Mouse (Mus musculus) CH12.LX (cell line): Measurements from ENCODE around the gene Tbrg1. TPM values are rescaled to one million over a fixed set of nuclear protein-coding genes. Genes with fewer than 3 reads are reported as not detected.

ENCODE experiments used
- DNase-seq: peaks from one replicate; pipeline ENCODE4 v3.0.0-alpha.2; 2013; ENCODE audit errors: extremely low read depth
- H3K27ac ChIP-seq: 2 replicates; pipeline ENCODE4 v1.5.1; 2012; ENCODE audit warnings: low read depth, mild to moderate bottlenecking, control low read depth, moderate library complexity; ENCODE audit not compliant: insufficient read depth
- H3K27me3 ChIP-seq: replicated peaks from 2 replicates; pipeline ENCODE3; 2012; ENCODE audit warnings: inconsistent platforms
- H3K36me3 ChIP-seq, 2 experiments: replicated peaks in 1 of 2; 2 replicates each; pipeline versions ENCODE3 to v1.6.1; 2012; ENCODE audit warnings: inconsistent platforms in 1 of 2, low read length in 1 of 2, mild to moderate bottlenecking in 1 of 2, mixed read lengths in 1 of 2, moderate library complexity in 1 of 2; ENCODE audit not compliant: control insufficient read depth in 1 of 2, insufficient read depth in 1 of 2
- H3K4me1 ChIP-seq, 2 experiments: 2 replicates each; pipeline ENCODE4 v1.6.1; 2012; ENCODE audit warnings: inconsistent platforms in 1 of 2, moderate library complexity in 1 of 2; ENCODE audit not compliant: insufficient read depth in 2 of 2, control insufficient read depth in 1 of 2
- H3K4me2 ChIP-seq: 2 replicates; pipeline ENCODE4 v1.6.1; 2012; ENCODE audit warnings: low read depth, mild to moderate bottlenecking, control low read depth; ENCODE audit not compliant: poor library complexity, insufficient read depth, severe bottlenecking
- H3K4me3 ChIP-seq, 3 experiments: fragments of 150-350 bp in 1 of 3; sonication (generic) in 1 of 3; replicated peaks in 1 of 3; 2 replicates each; pipeline versions ENCODE3 to v1.5.1; 2011 to 2012; ENCODE audit warnings: low read depth in 2 of 3, low read length in 2 of 3, mild to moderate bottlenecking in 2 of 3, moderate library complexity in 2 of 3, control low read depth in 1 of 3, improper control_type of control experiment in 1 of 3, inconsistent platforms in 1 of 3, mixed read lengths in 1 of 3; ENCODE audit not compliant: poor library complexity in 1 of 3
- H3K79me2 ChIP-seq: replicated peaks from 2 replicates; pipeline ENCODE4 v1.6.1; 2012; ENCODE audit warnings: mild to moderate bottlenecking, moderate library complexity; ENCODE audit not compliant: control insufficient read depth, poor library complexity, insufficient read depth, severe bottlenecking; ENCODE audit errors: extremely low read depth
- H3K9ac ChIP-seq: 2 replicates; pipeline ENCODE4 v1.6.1; 2012; ENCODE audit warnings: low read depth, mild to moderate bottlenecking, control low read depth, moderate library complexity; ENCODE audit not compliant: insufficient read depth
- H3K9me3 ChIP-seq: replicated peaks from 2 replicates; pipeline ENCODE3; 2012; ENCODE audit warnings: low read length, inconsistent platforms, mixed read lengths
- BHLHE40 ChIP-seq: IDR thresholded peaks from 2 replicates; pipeline ENCODE4 v1.6.1; 2011; ENCODE audit warnings: mild to moderate bottlenecking, low read depth, low read length, improper control_type of control experiment
- CHD1 ChIP-seq: IDR thresholded peaks from 2 replicates; pipeline ENCODE4 v1.6.1; 2012; ENCODE audit warnings: low read depth, low read length, improper control_type of control experiment, inconsistent platforms
- CHD2 ChIP-seq: IDR thresholded peaks from 2 replicates; pipeline ENCODE4 v1.6.1; 2011; ENCODE audit warnings: low read length, improper control_type of control experiment
- CTCF ChIP-seq, 2 experiments: IDR thresholded peaks in 1 of 2; conservative IDR thresholded peaks in 1 of 2; 2 replicates each; pipeline ENCODE4 v1.5.1; 2011 to 2012; ENCODE audit warnings: low read depth in 2 of 2, low read length in 2 of 2, improper control_type of control experiment in 1 of 2, inconsistent platforms in 1 of 2, mild to moderate bottlenecking in 1 of 2, moderate library complexity in 1 of 2
- E2F4 ChIP-seq: IDR thresholded peaks from 2 replicates; pipeline ENCODE4 v1.6.1; 2011; ENCODE audit warnings: low read depth, low read length, improper control_type of control experiment; ENCODE audit not compliant: insufficient replicate concordance
- ELF1 ChIP-seq: IDR thresholded peaks from 2 replicates; pipeline ENCODE4 v1.6.1; 2014; ENCODE audit warnings: low read depth, mild to moderate bottlenecking, inconsistent platforms, low read length, improper control_type of control experiment
- ETS1 ChIP-seq: conservative IDR thresholded peaks from 2 replicates; pipeline ENCODE4 v1.6.1; 2012; ENCODE audit warnings: low read depth, mild to moderate bottlenecking, inconsistent platforms, low read length, improper control_type of control experiment, moderate library complexity
- GABPA ChIP-seq: IDR thresholded peaks from 2 replicates; pipeline ENCODE4 v1.6.1; 2012; ENCODE audit warnings: low read depth, low read length, improper control_type of control experiment, inconsistent platforms; ENCODE audit not compliant: insufficient replicate concordance
- HCFC1 ChIP-seq: IDR thresholded peaks from 2 replicates; pipeline ENCODE4 v1.6.1; 2012; ENCODE audit warnings: low read depth, mild to moderate bottlenecking, inconsistent platforms, low read length, improper control_type of control experiment
- JUN ChIP-seq: IDR thresholded peaks from 2 replicates; pipeline ENCODE4 v1.6.1; 2011; ENCODE audit warnings: low read depth, mild to moderate bottlenecking, low read length, improper control_type of control experiment, moderate library complexity; ENCODE audit not compliant: insufficient read depth
- MAX ChIP-seq: IDR thresholded peaks from 2 replicates; pipeline ENCODE4 v1.6.1; 2011; ENCODE audit warnings: low read length, improper control_type of control experiment
- MAZ ChIP-seq: IDR thresholded peaks from 2 replicates; pipeline ENCODE4 v1.6.1; 2012; ENCODE audit warnings: low read depth, mild to moderate bottlenecking, inconsistent platforms, low read length, improper control_type of control experiment, moderate library complexity
- MEF2A ChIP-seq: IDR thresholded peaks from 2 replicates; pipeline ENCODE4 v1.6.1; 2014; ENCODE audit warnings: low read depth, mild to moderate bottlenecking, inconsistent platforms, low read length, improper control_type of control experiment, borderline replicate concordance
- MXI1 ChIP-seq: IDR thresholded peaks from 2 replicates; pipeline ENCODE4 v1.6.1; 2011; ENCODE audit warnings: mild to moderate bottlenecking, low read depth, low read length, improper control_type of control experiment
- MYC ChIP-seq: IDR thresholded peaks from 2 replicates; pipeline ENCODE4 v1.6.1; 2011; ENCODE audit warnings: low read depth, mild to moderate bottlenecking, improper control_type of control experiment, low read length
- NRF1 ChIP-seq: IDR thresholded peaks from 2 replicates; pipeline ENCODE4 v1.6.1; 2014; ENCODE audit warnings: low read depth, mild to moderate bottlenecking, inconsistent platforms, low read length, improper control_type of control experiment, moderate library complexity
- POLR2AphosphoS2 ChIP-seq: IDR thresholded peaks from 2 replicates; pipeline ENCODE4 v1.6.1; 2011; ENCODE audit warnings: low read depth, low read length, improper control_type of control experiment
- RAD21 ChIP-seq: IDR thresholded peaks from 2 replicates; pipeline ENCODE4 v1.6.1; 2011; ENCODE audit warnings: low read depth, mild to moderate bottlenecking, low read length, improper control_type of control experiment, moderate library complexity
- RCOR1 ChIP-seq: conservative IDR thresholded peaks from 2 replicates; pipeline ENCODE4 v1.6.1; 2012; ENCODE audit warnings: low read depth, mild to moderate bottlenecking, inconsistent platforms, low read length, improper control_type of control experiment
- SIN3A ChIP-seq: IDR thresholded peaks from 2 replicates; pipeline ENCODE4 v1.6.1; 2012; ENCODE audit warnings: low read length, improper control_type of control experiment, inconsistent platforms
- SMC3 ChIP-seq: IDR thresholded peaks from 2 replicates; pipeline ENCODE4 v1.6.1; 2011; ENCODE audit warnings: low read depth, low read length, improper control_type of control experiment
- TBP ChIP-seq: conservative IDR thresholded peaks from 2 replicates; pipeline ENCODE4 v1.6.1; 2011; ENCODE audit warnings: low read depth, low read length, improper control_type of control experiment
- TCF12 ChIP-seq: IDR thresholded peaks from 2 replicates; pipeline ENCODE4 v1.6.1; 2014; ENCODE audit warnings: low read depth, mild to moderate bottlenecking, inconsistent platforms, low read length, improper control_type of control experiment
- USF1 ChIP-seq: IDR thresholded peaks from 2 replicates; pipeline ENCODE4 v1.6.1; 2014; ENCODE audit warnings: low read depth, mild to moderate bottlenecking, inconsistent platforms, low read length, improper control_type of control experiment
- USF2 ChIP-seq: conservative IDR thresholded peaks from 2 replicates; pipeline ENCODE4 v1.6.1; 2011; ENCODE audit warnings: low read depth, low read length, improper control_type of control experiment
- ZKSCAN1 ChIP-seq: IDR thresholded peaks from 2 replicates; pipeline ENCODE4 v1.6.1; 2012; ENCODE audit warnings: low read depth, inconsistent platforms, low read length, improper control_type of control experiment, borderline replicate concordance
- ZMIZ1 ChIP-seq: IDR thresholded peaks from 2 replicates; pipeline ENCODE4 v1.6.1; 2012; ENCODE audit warnings: low read depth, mild to moderate bottlenecking, inconsistent platforms, low read length, improper control_type of control experiment
- ZNF384 ChIP-seq: IDR thresholded peaks from 2 replicates; pipeline ENCODE4 v1.6.1; 2012; ENCODE audit warnings: low read depth, low read length, improper control_type of control experiment, inconsistent platforms
- dilution Hi-C: fragments of 300-500 bp; cut with MboI; formaldehyde crosslinking; loops from 2 replicates; pipeline ENCODE4 v1.14.3; 2020; ENCODE audit warnings: low sequenced_read_pairs; ENCODE audit not compliant: extremely low pct_unique_long_range_greater_than_20kb, extremely low pct_ligation_motif_present
- in situ Hi-C: fragments of 300-500 bp; cut with MboI; formaldehyde crosslinking; loops from 3 replicates; pipeline ENCODE4 v1.14.3; 2019; ENCODE audit warnings: low sequenced_read_pairs, low pct_ligation_motif_present, low pct_unique_long_range_greater_than_20kb, mixed read lengths
- polyA plus RNA-seq: library from polyadenylated mRNA; unstranded; fragments of >175 nt; gene quantifications from 2 replicates; pipeline ENCODE4 v1.2.1, GENCODE M21; 2012; ENCODE audit warnings: low read depth; ENCODE audit not compliant: insufficient read length
- total RNA-seq, 2 experiments: library from RNA; depleted of rRNA; stranded (reverse); fragments of 300-350 nt in 1 of 2; fragments of >200 nt in 1 of 2; gene quantifications; 2 replicates each; pipeline ENCODE4 v1.2.3; 2012 to 2014

The Tbrg1 gene
- total and polyA plus RNA-seq, 3 experiments: 97.4 to 115 (median 103) TPM

- Histone ChIP-seq H3K36me3 (peaks cover 0 to 17% of the 10 kb centered on the region in 2 experiments), H3K4me3 (no peak overlapping the region), H3K4me1 (peaks cover 0 to 30% of the 10 kb centered on the region in 2 experiments; a peak in 3 of 4 replicates), H3K9me3 (no peaks in the 10 kb centered on the region), H3K27ac (no peak overlapping the region), H3K79me2 (no peaks in the 10 kb centered on the region), H3K27me3 (no peaks in the 10 kb centered on the region), H3K9ac (no peak overlapping the region), H3K4me2 (no peak overlapping the region)
- in situ Hi-C loops (no loop called here), dilution Hi-C loops (no loop called here)
- DNase-seq: no peak
- no peak for TF ChIP-seq ELF1
- TF ChIP-seq CTCF (conservative IDR thresholded peaks at IDR 0.05 in 1 of 2, IDR thresholded peaks at IDR 0.05 in 1 of 2; ENCODE audit: low read depth in 2 of 2, low read length in 2 of 2): no peak
- TF ChIP-seq TBP: no peak
- no peak for TF ChIP-seq POLR2AphosphoS2
Observed at GRCm38 (mm10) chr9:37638721-37639120, 18.4 kb downstream of the Tbrg1 start.

GRCm38 (mm10) chr9:37636800-37637542, 20.1 kb downstream of the Tbrg1 start:
- DNase-seq: no peak
- in situ Hi-C loops: no loop called here
- no peak overlapping the region for H3K4me3 ChIP-seq

DNA sequence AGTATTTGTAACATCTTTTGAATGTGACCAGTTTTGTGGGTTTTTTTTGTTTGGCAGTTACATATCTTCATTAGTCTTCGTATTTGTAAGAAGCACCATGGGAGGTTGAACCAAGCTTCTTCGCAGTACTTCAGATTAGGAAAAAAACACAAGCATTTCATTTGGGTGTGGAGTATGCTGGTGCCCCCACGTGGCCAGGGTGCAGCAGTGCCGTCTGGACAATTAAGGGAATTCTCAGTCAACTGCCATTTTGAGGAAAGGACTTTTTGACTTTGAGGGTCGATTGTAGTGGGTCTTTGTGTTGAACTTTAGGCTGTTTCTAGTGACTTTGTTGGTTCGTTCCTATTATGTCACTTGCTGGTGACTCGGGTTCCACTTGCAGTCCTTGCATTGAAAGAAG, 20.8 kb downstream of the Tbrg1 start:
- in situ Hi-C loops (no loop called here), dilution Hi-C loops (no loop called here)
- H3K4me1 ChIP-seq: peaks cover 0 to 37% of the 10 kb centered on the region in 2 experiments; a peak in 3 of 4 replicates
- TF ChIP-seq MXI1: no peak
- TF ChIP-seq TCF12: no peak
- TF ChIP-seq RCOR1: no peak
- TF ChIP-seq BHLHE40: no peak
- TF ChIP-seq CHD2: no peak
- TF ChIP-seq SMC3: peak; percentile 88
- no peak for TF ChIP-seq JUN
- TF ChIP-seq ZKSCAN1: no peak
- no peak for TF ChIP-seq MAZ
- no peak for TF ChIP-seq E2F4
- peak; percentile 87 for TF ChIP-seq ZNF384
- TF ChIP-seq MAX: peak; percentile 13; the same call in 1 of the 2 replicates
- no peak for TF ChIP-seq USF1
- no peak for TF ChIP-seq MEF2A
- TF ChIP-seq NRF1: no peak
- no peak for TF ChIP-seq TBP

More at GRCm38 (mm10) chr9:37636800-37637542, 20.1 kb downstream of the Tbrg1 start:
- peaks cover 0 to 37% of the 10 kb centered on the region in 2 experiments; a peak in 3 of 4 replicates for H3K4me1 ChIP-seq
- H3K9me3 ChIP-seq: no peaks in the 10 kb centered on the region
- no peak overlapping the region for H3K9ac ChIP-seq
- no peaks in the 10 kb centered on the region for H3K79me2 ChIP-seq
- dilution Hi-C loops: no loop called here
- H3K36me3 ChIP-seq: peaks cover 0 to 16% of the 10 kb centered on the region in 2 experiments
- no peaks in the 10 kb centered on the region for H3K27me3 ChIP-seq
- H3K27ac ChIP-seq: no peak overlapping the region
- TF ChIP-seq BHLHE40 (no peak), ZNF384 (no peak), NRF1 (no peak), USF2 (no peak), ZMIZ1 (no peak), SIN3A (no peak), MYC (no peak), GABPA (no peak), CHD1 (no peak), ELF1 (no peak), E2F4 (no peak), MAX (no peak), JUN (no peak), HCFC1 (no peak), TCF12 (no peak), MXI1 (no peak), RAD21 (no peak), ETS1 (no peak)
- no peak overlapping the region for H3K4me2 ChIP-seq

More for the DNA sequence above, 20.8 kb downstream of the Tbrg1 start:
- Histone ChIP-seq H3K27me3 (no peaks in the 10 kb centered on the region), H3K9ac (no peak overlapping the region), H3K27ac (no peak overlapping the region), H3K79me2 (no peaks in the 10 kb centered on the region), H3K4me2 (no peak overlapping the region), H3K9me3 (no peaks in the 10 kb centered on the region), H3K36me3 (peaks cover 0 to 18% of the 10 kb centered on the region in 2 experiments), H3K4me3 (no peak overlapping the region)
- peak; percentile 59 for DNase-seq
